Mouse (Mus musculus): ENCODE results near the gene Scamp1. TPM values are rescaled to one million over a fixed set of nuclear protein-coding genes. Genes with fewer than 3 reads are reported as not detected.

Gene Scamp1
- polyA plus RNA-seq, 1 experiment from 2014 or later, result 219 TPM

GRCm38 (mm10) chr13:94182026-94182425, 103.6 kb downstream of the Scamp1 start:
- no peak for ATAC-seq
- H3K36me3 ChIP-seq (ENCODE audit: control insufficient read depth, insufficient read depth, low read length), result no peaks in the 10 kb centered on the region
- H3K4me3 ChIP-seq (ENCODE audit: low read depth, low read length), result no peak overlapping the region
- WGBS, result 90% methylated on average over 5 of the region's 5 CpGs
- peaks cover 4% of the 10 kb centered on the region; the same call in 1 of the 2 replicates for H3K4me1 ChIP-seq (ENCODE audit: control insufficient read depth, insufficient read depth, low read length)
- no peak overlapping the region for H3K4me2 ChIP-seq (ENCODE audit: low read length)
- H3K9ac ChIP-seq (ENCODE audit: low read depth, low read length), result no peak overlapping the region
- H3K9me3 ChIP-seq (replicated peaks; ENCODE audit: control insufficient read depth, low read length, poor library complexity, severe bottlenecking), result no peaks in the 10 kb centered on the region
- no peak overlapping the region for H3K27ac ChIP-seq (ENCODE audit: low read length)
- H3K27me3 ChIP-seq (ENCODE audit: control insufficient read depth, insufficient read depth, low read depth, low read length), result no peaks in the 10 kb centered on the region

GRCm38 (mm10) chr13:94180477-94181420, 104.9 kb downstream of the Scamp1 start:
- Histone ChIP-seq H3K4me1 (ENCODE audit: control insufficient read depth, insufficient read depth, low read length) (peaks cover 4% of the 10 kb centered on the region; the same call in 1 of the 2 replicates), H3K27me3 (ENCODE audit: control insufficient read depth, insufficient read depth, low read depth, low read length) (no peaks in the 10 kb centered on the region), H3K4me3 (ENCODE audit: low read depth, low read length) (no peak overlapping the region), H3K9ac (ENCODE audit: low read depth, low read length) (no peak overlapping the region), H3K9me3 (replicated peaks; ENCODE audit: control insufficient read depth, low read length, poor library complexity, severe bottlenecking) (no peaks in the 10 kb centered on the region), H3K36me3 (ENCODE audit: control insufficient read depth, insufficient read depth, low read length) (no peaks in the 10 kb centered on the region), H3K27ac (ENCODE audit: low read length) (no peak overlapping the region), H3K4me2 (ENCODE audit: low read length) (no peak overlapping the region)
- ATAC-seq, result no peak
- WGBS, result 87% methylated on average over 5 of the region's 5 CpGs

GRCm38 (mm10) chr13:94178401-94179040, 107.1 kb downstream of the Scamp1 start:
- peak; percentile 79 for ATAC-seq
- 44% methylated on average over 11 of the region's 11 CpGs for WGBS
- Histone ChIP-seq H3K4me1 (ENCODE audit: control insufficient read depth, insufficient read depth, low read length) (peaks cover 7% of the 10 kb centered on the region; the same call in 1 of the 2 replicates), H3K9me3 (replicated peaks; ENCODE audit: control insufficient read depth, low read length, poor library complexity, severe bottlenecking) (no peaks in the 10 kb centered on the region), H3K27me3 (ENCODE audit: control insufficient read depth, insufficient read depth, low read depth, low read length) (no peaks in the 10 kb centered on the region), H3K4me2 (ENCODE audit: low read length) (no peak overlapping the region), H3K4me3 (ENCODE audit: low read depth, low read length) (no peak overlapping the region), H3K36me3 (ENCODE audit: control insufficient read depth, insufficient read depth, low read length) (no peaks in the 10 kb centered on the region), H3K9ac (ENCODE audit: low read depth, low read length) (no peak overlapping the region), H3K27ac (ENCODE audit: low read length) (peak overlapping the region; percentile 17; the same call in 1 of the 2 replicates)

GRCm38 (mm10) chr13:94177148-94177547, 108.5 kb downstream of the Scamp1 start:
- no peak overlapping the region for H3K9ac ChIP-seq (ENCODE audit: low read depth, low read length)
- H3K27me3 ChIP-seq (ENCODE audit: control insufficient read depth, insufficient read depth, low read depth, low read length), result 0 out of 2 replicates have a peak, but pooled peaks cover 3% of the 10 kb centered on the region
- WGBS, result 59% methylated on average over 7 of the region's 7 CpGs
- no peak for ATAC-seq
- no peaks in the 10 kb centered on the region for H3K36me3 ChIP-seq (ENCODE audit: control insufficient read depth, insufficient read depth, low read length)
- no peak overlapping the region for H3K4me2 ChIP-seq (ENCODE audit: low read length)
- no peak overlapping the region for H3K27ac ChIP-seq (ENCODE audit: low read length)
- H3K9me3 ChIP-seq (replicated peaks; ENCODE audit: control insufficient read depth, low read length, poor library complexity, severe bottlenecking), result no peaks in the 10 kb centered on the region
- H3K4me1 ChIP-seq (ENCODE audit: control insufficient read depth, insufficient read depth, low read length), result peaks cover 11% of the 10 kb centered on the region; the same call in 1 of the 2 replicates
- no peak overlapping the region for H3K4me3 ChIP-seq (ENCODE audit: low read depth, low read length)

GRCm38 (mm10) chr13:94175379-94176050, 110.1 kb downstream of the Scamp1 start:
- Histone ChIP-seq H3K36me3 (ENCODE audit: control insufficient read depth, insufficient read depth, low read length) (no peaks in the 10 kb centered on the region), H3K9ac (ENCODE audit: low read depth, low read length) (no peak overlapping the region), H3K27me3 (ENCODE audit: control insufficient read depth, insufficient read depth, low read depth, low read length) (0 out of 2 replicates have a peak, but pooled peaks cover 3% of the 10 kb centered on the region), H3K27ac (ENCODE audit: low read length) (no peak overlapping the region), H3K9me3 (replicated peaks; ENCODE audit: control insufficient read depth, low read length, poor library complexity, severe bottlenecking) (no peaks in the 10 kb centered on the region), H3K4me2 (ENCODE audit: low read length) (peak overlapping the region; percentile 97), H3K4me1 (ENCODE audit: control insufficient read depth, insufficient read depth, low read length) (peaks cover 11% of the 10 kb centered on the region; the same call in 1 of the 2 replicates), H3K4me3 (ENCODE audit: low read depth, low read length) (no peak overlapping the region)
- WGBS, result 61% methylated on average over 6 of the region's 6 CpGs
- no peak for ATAC-seq

- Histone ChIP-seq H3K9ac (ENCODE audit: low read depth, low read length) (peak overlapping the region; percentile 69), H3K4me3 (ENCODE audit: low read depth, low read length) (peak overlapping the region; percentile 52), H3K4me2 (ENCODE audit: low read length) (peak overlapping the region; percentile 97), H3K27ac (ENCODE audit: low read length) (0 out of 2 replicates have a peak overlapping the region, but pooled peaks have one; percentile 18), H3K27me3 (ENCODE audit: control insufficient read depth, insufficient read depth, low read depth, low read length) (0 out of 2 replicates have a peak, but pooled peaks cover 3% of the 10 kb centered on the region), H3K36me3 (ENCODE audit: control insufficient read depth, insufficient read depth, low read length) (no peaks in the 10 kb centered on the region), H3K4me1 (ENCODE audit: control insufficient read depth, insufficient read depth, low read length) (peaks cover 11% of the 10 kb centered on the region; the same call in 1 of the 2 replicates), H3K9me3 (replicated peaks; ENCODE audit: control insufficient read depth, low read length, poor library complexity, severe bottlenecking) (no peaks in the 10 kb centered on the region)
- ATAC-seq, result no peak
- WGBS, result 13% methylated on average over 16 of the region's 16 CpGs
These were observed 110.9 kb downstream of the Scamp1 start for GRCm38 (mm10) chr13:94174577-94175279.

- no peaks in the 10 kb centered on the region for H3K9me3 ChIP-seq (replicated peaks; ENCODE audit: control insufficient read depth, low read length, poor library complexity, severe bottlenecking)
- H3K4me1 ChIP-seq (ENCODE audit: control insufficient read depth, insufficient read depth, low read length), result peaks cover 9% of the 10 kb centered on the region; the same call in 1 of the 2 replicates
- peak overlapping the region; percentile 97 for H3K4me2 ChIP-seq (ENCODE audit: low read length)
- no peaks in the 10 kb centered on the region for H3K36me3 ChIP-seq (ENCODE audit: control insufficient read depth, insufficient read depth, low read length)
- peak overlapping the region; percentile 52 for H3K4me3 ChIP-seq (ENCODE audit: low read depth, low read length)
- peak overlapping the region; percentile 69 for H3K9ac ChIP-seq (ENCODE audit: low read depth, low read length)
- peak; percentile 55 for ATAC-seq
- H3K27ac ChIP-seq (ENCODE audit: low read length), result 0 out of 2 replicates have a peak overlapping the region, but pooled peaks have one; percentile 18
- 2% methylated on average over 55 of the region's 55 CpGs for WGBS
- 0 out of 2 replicates have a peak, but pooled peaks cover 3% of the 10 kb centered on the region for H3K27me3 ChIP-seq (ENCODE audit: control insufficient read depth, insufficient read depth, low read depth, low read length)
These were observed 111.8 kb downstream of the Scamp1 start for GRCm38 (mm10) chr13:94173633-94174576.

Measured in midbrain, embryonic 16.5 days (tissue).